Mouse (Mus musculus): Measurements from ENCODE around the gene Stoml3.

Stoml3 gene

GRCm38 (mm10) chr3:53488353-53488752 lies at the start of gene Stoml3:
Stoml3 (plus strand) TSS chr3:53488653.
- DNase-seq (ENCODE audit: low read depth, low spot score): no peak

GRCm38 (mm10) chr3:53445540-53445939 lies 42.9 kb upstream of the Stoml3 start:
- no peak for DNase-seq (ENCODE audit: low read depth, low spot score)

DNA sequence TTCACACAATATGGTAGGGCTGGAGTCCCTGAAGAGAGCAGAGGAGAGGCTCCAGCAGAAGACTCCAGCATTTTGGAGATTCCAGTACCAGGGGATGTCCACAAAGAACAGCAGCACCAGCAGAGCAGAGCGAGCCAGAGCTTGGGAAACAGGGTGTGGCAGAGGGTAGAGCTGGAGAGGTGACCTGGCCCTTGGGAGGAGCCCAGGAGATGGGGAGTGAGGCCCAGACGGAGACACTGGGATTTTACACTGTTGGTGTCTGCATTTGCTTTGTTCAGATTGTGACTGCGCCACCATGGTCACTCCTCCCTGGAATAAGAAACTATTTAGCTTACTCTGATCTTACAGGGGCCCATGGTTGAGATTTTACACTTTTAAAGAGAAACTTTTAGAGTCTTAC lies 41.7 kb upstream of the Stoml3 start:
- no peak for DNase-seq (ENCODE audit: low read depth, low spot score)

DNA sequence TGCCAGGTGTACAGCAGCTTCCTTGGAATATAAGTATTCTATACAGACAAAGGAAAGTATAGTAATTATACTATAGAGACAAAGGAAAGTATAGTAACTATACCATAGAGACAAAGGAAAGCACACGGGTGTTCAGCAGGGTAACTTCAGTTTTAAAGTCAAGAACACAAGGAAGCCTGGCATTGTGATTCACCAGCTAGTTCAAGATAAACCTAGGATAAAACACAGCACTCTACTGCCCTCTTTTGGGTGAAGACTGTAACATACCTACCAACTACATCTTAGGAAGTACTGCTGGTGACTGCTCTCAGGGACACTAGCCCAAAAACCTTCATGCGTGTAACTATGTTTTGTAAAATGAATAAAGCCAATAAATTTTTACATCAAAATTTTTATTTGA lies 40.2 kb upstream of the Stoml3 start:
- peak; percentile 82 for DNase-seq (ENCODE audit: low read depth, low spot score)

DNA sequence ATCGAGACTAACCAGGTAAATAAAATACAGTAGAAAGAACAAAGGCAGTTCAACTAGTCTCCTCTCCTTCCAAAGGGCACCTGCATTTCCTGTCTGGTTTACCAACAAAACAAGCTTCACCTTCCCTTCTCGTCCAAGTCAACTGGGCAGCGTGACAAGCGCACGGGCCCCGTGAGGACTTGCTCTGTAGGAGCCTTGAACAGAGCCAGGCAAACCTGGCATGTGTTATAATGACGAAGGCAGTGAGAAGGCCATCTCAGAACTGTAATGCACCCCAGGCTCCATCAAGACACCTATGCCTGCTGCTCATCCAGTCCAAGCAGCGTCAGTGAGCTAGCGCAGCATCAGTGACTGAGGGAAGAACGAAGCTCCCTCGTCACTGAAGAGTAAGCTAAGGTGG lies 37.8 kb upstream of the Stoml3 start:
- DNase-seq (ENCODE audit: low read depth, low spot score): no peak

DNA sequence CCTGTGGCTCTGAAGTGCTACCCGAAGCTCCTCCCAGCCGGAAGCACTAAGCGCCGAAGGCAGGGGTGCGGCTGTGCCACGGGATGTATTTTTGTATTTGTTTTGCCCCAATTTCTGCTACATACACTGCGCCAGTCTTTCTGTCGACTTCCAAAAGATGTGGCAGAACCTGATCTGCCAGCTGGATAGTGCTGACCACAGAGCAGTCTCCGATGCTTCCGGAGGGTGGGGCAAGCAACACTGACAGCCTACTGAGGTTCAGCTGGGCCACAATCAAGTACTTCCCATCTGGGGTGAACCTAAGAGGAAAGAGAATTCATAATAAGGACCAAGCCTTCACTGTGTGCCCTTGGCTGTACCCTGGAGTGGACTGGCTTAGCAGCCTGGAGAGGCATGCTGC lies 36.1 kb upstream of the Stoml3 start:
- DNase-seq (ENCODE audit: low read depth, low spot score): no peak

GRCm38 (mm10) chr3:53453346-53453745 lies 35.1 kb upstream of the Stoml3 start:
- DNase-seq (ENCODE audit: low read depth, low spot score): no peak

- DNase-seq (ENCODE audit: low read depth, low spot score): no peak
These were observed 34.4 kb upstream of the Stoml3 start for GRCm38 (mm10) chr3:53454005-53454404.

- DNase-seq (ENCODE audit: low read depth, low spot score): no peak
These were observed 33.9 kb upstream of the Stoml3 start for GRCm38 (mm10) chr3:53454561-53454960.

DNA sequence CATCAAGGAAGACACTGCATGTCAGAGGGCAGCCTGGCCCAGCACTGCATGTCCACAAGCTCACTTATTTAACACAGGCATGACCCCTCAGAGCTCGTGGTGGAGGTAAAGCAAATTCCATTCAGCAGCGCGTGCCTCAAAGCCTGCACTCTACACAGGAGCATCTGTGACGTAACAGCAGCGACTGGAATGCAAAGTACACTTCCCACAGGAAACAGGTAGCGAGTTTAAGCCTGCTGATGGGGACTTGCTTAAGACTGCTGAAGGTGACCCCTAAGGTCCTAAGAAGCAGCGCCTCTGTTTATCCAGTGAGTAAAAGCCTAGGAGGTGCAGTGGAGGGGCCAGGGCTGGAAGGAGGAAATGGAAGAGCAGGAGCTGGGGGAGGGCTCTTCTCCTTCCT lies 33.5 kb upstream of the Stoml3 start:
- DNase-seq (ENCODE audit: low read depth, low spot score): no peak

DNA sequence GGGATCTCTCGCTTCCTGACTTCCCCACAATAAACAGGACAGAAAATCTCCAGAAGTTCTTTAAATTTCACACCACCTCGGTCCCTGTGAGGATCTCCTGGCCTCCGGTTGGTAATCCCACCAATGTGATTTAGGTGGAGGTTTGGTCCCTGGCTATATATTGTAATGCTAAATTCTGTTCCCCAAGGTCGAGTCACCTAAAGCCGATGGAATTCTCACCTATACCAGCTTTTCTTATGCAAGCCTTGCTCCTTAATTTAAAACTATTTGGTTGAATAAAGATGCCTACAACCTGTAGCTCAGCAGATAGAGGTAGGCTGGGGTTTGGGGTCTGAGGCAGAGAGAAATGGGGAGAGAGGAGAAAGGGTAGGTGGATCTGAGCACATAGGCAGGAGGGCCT lies 30.7 kb upstream of the Stoml3 start:
- DNase-seq (ENCODE audit: low read depth, low spot score): no peak

GRCm38 (mm10) chr3:53460106-53460505 lies 28.3 kb upstream of the Stoml3 start:
- DNase-seq (ENCODE audit: low read depth, low spot score): no peak

DNA sequence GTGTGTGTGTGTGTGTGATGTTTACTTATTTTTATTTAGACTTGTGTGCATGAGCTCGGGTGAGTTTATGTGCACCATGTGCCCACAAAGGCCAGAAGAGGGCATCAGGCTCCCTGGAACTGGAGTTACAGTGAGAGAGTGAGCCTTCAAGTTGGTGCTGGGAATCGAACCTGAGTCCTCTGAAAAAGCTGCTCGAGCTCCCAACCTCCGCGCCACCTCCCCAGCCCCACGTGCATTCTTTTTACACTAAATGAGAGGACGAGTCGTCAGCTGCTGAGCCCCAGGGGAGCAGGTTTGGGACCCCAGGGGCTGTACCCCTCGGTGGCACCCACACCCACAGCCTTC lies 25.8 kb upstream of the Stoml3 start:
- DNase-seq (ENCODE audit: low read depth, low spot score): peak; percentile 27

DNA sequence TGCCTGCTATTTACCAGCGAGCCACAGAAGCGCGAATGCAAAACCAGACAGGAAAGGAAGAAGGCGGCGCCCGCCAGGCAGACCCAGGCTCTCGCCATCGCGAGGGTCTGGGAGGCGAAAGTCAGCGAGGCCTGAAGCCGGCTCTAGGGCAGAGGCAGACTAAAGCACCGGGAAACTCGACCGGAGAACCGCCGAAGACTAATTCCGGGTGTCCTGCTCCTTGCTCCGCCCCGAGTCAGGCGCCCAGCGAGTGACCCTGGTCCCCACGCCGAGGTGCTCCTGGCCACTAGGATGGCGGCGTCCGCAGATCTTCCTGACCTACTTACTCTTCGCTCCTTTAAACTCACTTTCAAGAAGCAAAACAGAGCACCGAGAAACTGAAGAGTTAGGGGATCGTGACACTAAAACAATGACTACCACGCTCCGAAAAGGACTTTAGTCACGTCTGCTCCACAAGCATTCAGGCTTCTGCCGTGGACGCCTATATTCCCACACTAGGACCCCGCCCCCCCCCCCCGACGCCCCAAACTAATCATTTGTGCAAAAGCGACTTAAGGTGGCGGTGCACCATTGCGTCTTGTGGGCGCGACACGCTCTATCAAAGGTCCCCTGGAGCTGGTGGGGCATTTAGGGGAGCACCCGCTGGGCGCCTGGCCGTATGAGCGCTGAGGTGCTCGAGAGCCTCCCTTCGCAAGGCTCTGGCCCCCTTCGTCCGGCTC lies 25.2 kb upstream of the Stoml3 start, which contains the start of the genes Nhlrc3 and Proser1:
Gene Nhlrc3, minus strand, starts transcription at position 287 of the 719 bp plus-strand sequence.
Gene Proser1, plus strand, starts transcription at position 621 of the 719 bp plus-strand sequence.
- DNase-seq (ENCODE audit: low read depth, low spot score): peak; percentile 88

- DNase-seq (ENCODE audit: low read depth, low spot score): no peak
These were observed 24.7 kb upstream of the Stoml3 start for GRCm38 (mm10) chr3:53463765-53464114.

- DNase-seq (ENCODE audit: low read depth, low spot score): no peak
These were observed 24.2 kb upstream of the Stoml3 start for GRCm38 (mm10) chr3:53464146-53464698.

DNA sequence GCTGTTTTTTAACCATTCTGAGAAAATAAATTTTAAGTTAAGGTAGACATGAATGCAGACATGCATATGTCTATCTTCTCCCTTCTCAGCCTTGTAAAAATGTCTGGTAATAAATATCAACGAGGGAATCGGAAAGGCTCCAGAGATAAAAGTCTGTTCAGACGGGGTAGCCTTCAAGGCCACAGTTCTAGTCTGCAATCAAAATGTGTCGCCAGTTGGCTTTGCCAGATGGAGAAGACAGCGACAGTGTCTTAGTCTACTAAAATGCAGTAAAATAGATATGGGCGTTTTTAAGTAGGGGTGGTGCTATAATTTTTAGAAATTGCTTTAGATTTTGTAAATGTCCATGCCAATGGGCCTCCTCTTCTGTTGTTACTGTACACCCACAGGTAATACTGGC lies 23.1 kb upstream of the Stoml3 start:
- no peak for DNase-seq (ENCODE audit: low read depth, low spot score)

- no peak for DNase-seq (ENCODE audit: low read depth, low spot score)
These were observed 22.0 kb upstream of the Stoml3 start for GRCm38 (mm10) chr3:53466481-53466880.

GRCm38 (mm10) chr3:53467356-53467755 lies 21.1 kb upstream of the Stoml3 start:
- no peak for DNase-seq (ENCODE audit: low read depth, low spot score)

GRCm38 (mm10) chr3:53469650-53470049 lies 18.8 kb upstream of the Stoml3 start:
- DNase-seq (ENCODE audit: low read depth, low spot score): no peak

- DNase-seq (ENCODE audit: low read depth, low spot score): no peak
These were observed 16.4 kb upstream of the Stoml3 start for GRCm38 (mm10) chr3:53472061-53472460.

GRCm38 (mm10) chr3:53474179-53474578 lies 14.3 kb upstream of the Stoml3 start:
- DNase-seq (ENCODE audit: low read depth, low spot score): no peak

DNA sequence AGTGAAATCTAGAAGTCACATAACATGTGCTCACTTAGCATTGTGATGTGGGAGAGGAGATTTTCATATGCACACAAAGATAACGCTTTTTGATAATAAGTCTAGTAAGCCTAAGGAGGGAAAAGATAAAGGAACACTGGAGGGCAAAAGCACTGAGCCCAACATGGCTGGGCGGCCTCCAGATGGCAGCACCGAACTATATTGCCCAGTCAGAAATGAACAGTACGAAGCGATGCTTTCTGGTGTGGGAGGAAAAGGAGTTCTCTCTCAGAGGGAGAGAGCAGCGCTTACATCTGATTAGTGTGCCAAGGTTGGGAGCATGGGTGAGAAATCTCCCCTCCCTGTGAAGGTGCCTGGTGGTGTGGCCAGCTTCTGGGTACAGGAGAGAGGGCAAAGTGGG lies 12.6 kb upstream of the Stoml3 start:
- DNase-seq (ENCODE audit: low read depth, low spot score): no peak

DNA sequence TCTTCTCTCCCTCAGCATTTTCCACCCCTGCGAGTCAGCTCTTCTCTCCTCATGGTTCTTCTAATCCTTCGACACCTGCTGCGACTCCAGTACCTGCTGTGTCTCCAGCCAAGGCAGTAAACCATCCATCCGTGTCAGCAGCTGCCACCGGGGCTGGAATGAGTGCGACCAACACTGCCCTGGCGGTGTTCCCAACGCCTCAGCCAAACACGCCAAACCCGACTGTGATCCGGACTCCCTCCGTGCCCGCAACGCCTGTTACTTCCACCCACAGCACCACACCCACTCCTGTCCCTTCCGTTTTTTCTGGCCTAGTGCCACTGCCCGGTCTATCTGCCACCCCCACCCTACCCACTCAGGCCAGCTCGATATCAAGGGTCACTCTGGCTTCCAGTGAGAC lies 11.0 kb upstream of the Stoml3 start:
- no peak for DNase-seq (ENCODE audit: low read depth, low spot score)

All from embryo, embryonic 11.5 days (tissue).